Mouse (Mus musculus): ENCODE data around the gene Hsf2bp. TPM values are rescaled to one million over a fixed set of nuclear protein-coding genes. Genes with fewer than 3 reads are reported as not detected.
A peak's percentile ranks its signal among the peaks of the same experiment; 100 is the strongest.

Hsf2bp gene
- polyA plus RNA-seq (2014; fragmentation: Nextera tagmentation; extraction: Ambion mirVana) = 0.35 and 0.44 TPM in 2 replicates

- H3K27ac ChIP-seq (ENCODE audit: low read depth, low read length) = peak within 1 kb of the TSS; percentile 74
- H3K36me3 ChIP-seq (ENCODE audit: control insufficient read depth, insufficient read depth, low read length) = no peaks in the 10 kb centered on the region
Observed at GRCm38 (mm10) chr17:32035609-32036508, at the start of gene Hsf2bp, which contains the start of gene Rrp1b. Gene Hsf2bp (minus strand): TSS chr17:32036349. Gene Rrp1b (plus strand): TSS chr17:32036100.

GRCm38 (mm10) chr17:32083351-32083750 lies 47.2 kb upstream of the Hsf2bp start:
- Histone ChIP-seq H3K27ac (ENCODE audit: low read depth, low read length) (no peak overlapping the region), H3K9ac (ENCODE audit: low read depth, low read length) (no peak overlapping the region), H3K4me3 (ENCODE audit: low read depth, low read length) (no peak overlapping the region), H3K36me3 (ENCODE audit: control insufficient read depth, insufficient read depth, low read length) (no peaks in the 10 kb centered on the region), H3K4me2 (no peak overlapping the region), H3K4me1 (ENCODE audit: control insufficient read depth, insufficient read depth, low read length) (no peaks in the 10 kb centered on the region), H3K27me3 (ENCODE audit: control insufficient read depth, insufficient read depth, low read length) (no peaks in the 10 kb centered on the region), H3K9me3 (replicated peaks; ENCODE audit: control insufficient read depth, low read length) (peaks cover 4% of the 10 kb centered on the region; the same call in 1 of the 2 replicates)
- WGBS (ENCODE audit: insufficient replicate concordance) = 100% methylated on average over 2 of the region's 2 CpGs
- no peak for ATAC-seq (replicated peaks; ENCODE audit: insufficient number of reproducible peaks, low FRiP score, low TSS enrichment)

More at GRCm38 (mm10) chr17:32035609-32036508, at the start of gene Hsf2bp, which contains the start of gene Rrp1b:
- WGBS (ENCODE audit: insufficient replicate concordance) = 5% methylated on average over 52 of the region's 52 CpGs
- Histone ChIP-seq H3K9me3 (replicated peaks; ENCODE audit: control insufficient read depth, low read length) (no peaks in the 10 kb centered on the region), H3K27me3 (ENCODE audit: control insufficient read depth, insufficient read depth, low read length) (no peaks in the 10 kb centered on the region), H3K4me2 (peak within 1 kb of the TSS; percentile 94), H3K9ac (ENCODE audit: low read depth, low read length) (peak within 1 kb of the TSS; percentile 87), H3K4me1 (ENCODE audit: control insufficient read depth, insufficient read depth, low read length) (peaks cover 11% of the 10 kb centered on the region), H3K4me3 (ENCODE audit: low read depth, low read length) (peak within 1 kb of the TSS; percentile 82)
- peak; percentile 87 for ATAC-seq (replicated peaks; ENCODE audit: insufficient number of reproducible peaks, low FRiP score, low TSS enrichment)

GRCm38 (mm10) chr17:32075164-32075563 lies 39.0 kb upstream of the Hsf2bp start:
- H3K27me3 ChIP-seq (ENCODE audit: control insufficient read depth, insufficient read depth, low read length) = no peaks in the 10 kb centered on the region; the same call in 1 of the 2 replicates
- ATAC-seq (replicated peaks; ENCODE audit: insufficient number of reproducible peaks, low FRiP score, low TSS enrichment) = no peak; the same call in 1 of the 2 replicates
- no peak overlapping the region for H3K4me3 ChIP-seq (ENCODE audit: low read depth, low read length)
- no peak overlapping the region for H3K4me2 ChIP-seq
- no peak overlapping the region for H3K27ac ChIP-seq (ENCODE audit: low read depth, low read length)
- no peaks in the 10 kb centered on the region for H3K9me3 ChIP-seq (replicated peaks; ENCODE audit: control insufficient read depth, low read length)
- 0% methylated on average over 2 of the region's 2 CpGs for WGBS (ENCODE audit: insufficient replicate concordance)
- no peaks in the 10 kb centered on the region for H3K4me1 ChIP-seq (ENCODE audit: control insufficient read depth, insufficient read depth, low read length)
- H3K9ac ChIP-seq (ENCODE audit: low read depth, low read length) = no peak overlapping the region
- no peaks in the 10 kb centered on the region for H3K36me3 ChIP-seq (ENCODE audit: control insufficient read depth, insufficient read depth, low read length)

- Histone ChIP-seq H3K36me3 (ENCODE audit: control insufficient read depth, insufficient read depth, low read length) (no peaks in the 10 kb centered on the region), H3K9ac (ENCODE audit: low read depth, low read length) (no peak overlapping the region), H3K27me3 (ENCODE audit: control insufficient read depth, insufficient read depth, low read length) (no peaks in the 10 kb centered on the region; the same call in 1 of the 2 replicates), H3K4me1 (ENCODE audit: control insufficient read depth, insufficient read depth, low read length) (no peaks in the 10 kb centered on the region), H3K4me3 (ENCODE audit: low read depth, low read length) (no peak overlapping the region), H3K4me2 (no peak overlapping the region), H3K27ac (ENCODE audit: low read depth, low read length) (no peak overlapping the region), H3K9me3 (replicated peaks; ENCODE audit: control insufficient read depth, low read length) (no peaks in the 10 kb centered on the region)
- no peak for ATAC-seq (replicated peaks; ENCODE audit: insufficient number of reproducible peaks, low FRiP score, low TSS enrichment)
- WGBS (ENCODE audit: insufficient replicate concordance) = 54% methylated on average over 4 of the region's 4 CpGs
Observed at GRCm38 (mm10) chr17:32074658-32075057, 38.5 kb upstream of the Hsf2bp start.

- no peaks in the 10 kb centered on the region for H3K36me3 ChIP-seq (ENCODE audit: control insufficient read depth, insufficient read depth, low read length)
- H3K4me1 ChIP-seq (ENCODE audit: control insufficient read depth, insufficient read depth, low read length) = no peaks in the 10 kb centered on the region
- no peak overlapping the region for H3K4me3 ChIP-seq (ENCODE audit: low read depth, low read length)
- no peaks in the 10 kb centered on the region; the same call in 1 of the 2 replicates for H3K27me3 ChIP-seq (ENCODE audit: control insufficient read depth, insufficient read depth, low read length)
- H3K27ac ChIP-seq (ENCODE audit: low read depth, low read length) = no peak overlapping the region
- H3K9me3 ChIP-seq (replicated peaks; ENCODE audit: control insufficient read depth, low read length) = no peaks in the 10 kb centered on the region
- ATAC-seq (replicated peaks; ENCODE audit: insufficient number of reproducible peaks, low FRiP score, low TSS enrichment) = no peak; the same call in 1 of the 2 replicates
- WGBS (ENCODE audit: insufficient replicate concordance) = 5% methylated on average over 2 of the region's 2 CpGs
- no peak overlapping the region for H3K9ac ChIP-seq (ENCODE audit: low read depth, low read length)
- no peak overlapping the region for H3K4me2 ChIP-seq
Observed at GRCm38 (mm10) chr17:32073359-32073758, 37.2 kb upstream of the Hsf2bp start.

GRCm38 (mm10) chr17:32068810-32069209 lies 32.7 kb upstream of the Hsf2bp start:
- WGBS (ENCODE audit: insufficient replicate concordance) = 72% methylated on average over 2 of the region's 2 CpGs
- Histone ChIP-seq H3K4me3 (ENCODE audit: low read depth, low read length) (no peak overlapping the region), H3K4me2 (no peak overlapping the region), H3K36me3 (ENCODE audit: control insufficient read depth, insufficient read depth, low read length) (no peaks in the 10 kb centered on the region), H3K27me3 (ENCODE audit: control insufficient read depth, insufficient read depth, low read length) (no peaks in the 10 kb centered on the region), H3K9ac (ENCODE audit: low read depth, low read length) (no peak overlapping the region), H3K9me3 (replicated peaks; ENCODE audit: control insufficient read depth, low read length) (no peaks in the 10 kb centered on the region), H3K4me1 (ENCODE audit: control insufficient read depth, insufficient read depth, low read length) (no peaks in the 10 kb centered on the region), H3K27ac (ENCODE audit: low read depth, low read length) (no peak overlapping the region)
- ATAC-seq (replicated peaks; ENCODE audit: insufficient number of reproducible peaks, low FRiP score, low TSS enrichment) = no peak

GRCm38 (mm10) chr17:32068381-32068780 lies 32.2 kb upstream of the Hsf2bp start:
- H3K4me1 ChIP-seq (ENCODE audit: control insufficient read depth, insufficient read depth, low read length) = no peaks in the 10 kb centered on the region
- H3K4me3 ChIP-seq (ENCODE audit: low read depth, low read length) = no peak overlapping the region
- H3K27me3 ChIP-seq (ENCODE audit: control insufficient read depth, insufficient read depth, low read length) = no peaks in the 10 kb centered on the region
- no peak for ATAC-seq (replicated peaks; ENCODE audit: insufficient number of reproducible peaks, low FRiP score, low TSS enrichment)
- H3K27ac ChIP-seq (ENCODE audit: low read depth, low read length) = no peak overlapping the region
- 68% methylated on average over 11 of the region's 11 CpGs for WGBS (ENCODE audit: insufficient replicate concordance)
- H3K9me3 ChIP-seq (replicated peaks; ENCODE audit: control insufficient read depth, low read length) = no peaks in the 10 kb centered on the region
- no peak overlapping the region for H3K9ac ChIP-seq (ENCODE audit: low read depth, low read length)
- no peak overlapping the region for H3K4me2 ChIP-seq
- H3K36me3 ChIP-seq (ENCODE audit: control insufficient read depth, insufficient read depth, low read length) = no peaks in the 10 kb centered on the region

- no peak overlapping the region for H3K9ac ChIP-seq (ENCODE audit: low read depth, low read length)
- no peaks in the 10 kb centered on the region for H3K9me3 ChIP-seq (replicated peaks; ENCODE audit: control insufficient read depth, low read length)
- H3K27ac ChIP-seq (ENCODE audit: low read depth, low read length) = no peak overlapping the region
- H3K4me2 ChIP-seq = no peak overlapping the region
- no peaks in the 10 kb centered on the region for H3K36me3 ChIP-seq (ENCODE audit: control insufficient read depth, insufficient read depth, low read length)
- H3K27me3 ChIP-seq (ENCODE audit: control insufficient read depth, insufficient read depth, low read length) = no peaks in the 10 kb centered on the region
- no peak overlapping the region for H3K4me3 ChIP-seq (ENCODE audit: low read depth, low read length)
- H3K4me1 ChIP-seq (ENCODE audit: control insufficient read depth, insufficient read depth, low read length) = peaks cover 7% of the 10 kb centered on the region; the same call in 1 of the 2 replicates
- ATAC-seq (replicated peaks; ENCODE audit: insufficient number of reproducible peaks, low FRiP score, low TSS enrichment) = no peak
- 67% methylated on average over 9 of the region's 9 CpGs for WGBS (ENCODE audit: insufficient replicate concordance)
Observed at GRCm38 (mm10) chr17:32067541-32067940, 31.4 kb upstream of the Hsf2bp start.

All from heart, embryonic 11.5 days (tissue).